Mouse (Mus musculus): ENCODE results near the gene Txnrd2. TPM values are rescaled to one million over a fixed set of nuclear protein-coding genes. Genes with fewer than 3 reads are reported as not detected.
A peak's percentile ranks its signal among the peaks of the same experiment; 100 is the strongest.

Txnrd2 gene
- polyA plus RNA-seq, 2 experiments = 13.4 to 13.6 TPM

GRCm38 (mm10) chr16:18406293-18406692 lies 19.9 kb upstream of the Txnrd2 start:
- H3K27ac ChIP-seq (replicated peaks; ENCODE audit: low read depth, low read length) = no peak overlapping the region
- no peak for TF ChIP-seq POLR2A (IDR thresholded peaks at IDR 0.05; ENCODE audit: borderline replicate concordance, extremely low read depth, insufficient read depth, insufficient read length)
- DNase-seq (ENCODE audit: low spot score) = no peak
- H3K4me1 ChIP-seq (ENCODE audit: control insufficient read depth, insufficient read depth, low read length) = no peaks in the 10 kb centered on the region; the same call in 1 of the 2 replicates
- WGBS = 6% methylated on average over 2 of the region's 2 CpGs
- no peak overlapping the region for H3K4me3 ChIP-seq (replicated peaks; ENCODE audit: low read length)
- ATAC-seq (ENCODE audit: low FRiP score, low read depth) = peak; percentile 35; the same call in 1 of the 2 replicates
- no peak overlapping the region for H3K9ac ChIP-seq (ENCODE audit: low read depth, low read length, severe bottlenecking)
- peaks cover 73% of the 10 kb centered on the region for H3K36me3 ChIP-seq (ENCODE audit: control insufficient read depth, insufficient read depth, low read length)
- H3K27me3 ChIP-seq (ENCODE audit: control insufficient read depth, insufficient read depth, low read length) = no peaks in the 10 kb centered on the region
- no peaks in the 10 kb centered on the region for H3K9me3 ChIP-seq (ENCODE audit: control insufficient read depth, low read length)
- no peak overlapping the region for H3K4me2 ChIP-seq (replicated peaks; ENCODE audit: low read depth, low read length, severe bottlenecking)

GRCm38 (mm10) chr16:18407912-18408311 lies 18.3 kb upstream of the Txnrd2 start:
- no peaks in the 10 kb centered on the region for H3K9me3 ChIP-seq (ENCODE audit: control insufficient read depth, low read length)
- H3K4me3 ChIP-seq (replicated peaks; ENCODE audit: low read length) = no peak overlapping the region
- peaks cover 67% of the 10 kb centered on the region for H3K36me3 ChIP-seq (ENCODE audit: control insufficient read depth, insufficient read depth, low read length)
- 83% methylated on average over 7 of the region's 7 CpGs for WGBS
- H3K27ac ChIP-seq (replicated peaks; ENCODE audit: low read depth, low read length) = no peak overlapping the region
- no peak for DNase-seq (ENCODE audit: low spot score)
- no peaks in the 10 kb centered on the region for H3K27me3 ChIP-seq (ENCODE audit: control insufficient read depth, insufficient read depth, low read length)
- no peak overlapping the region for H3K9ac ChIP-seq (ENCODE audit: low read depth, low read length, severe bottlenecking)
- TF ChIP-seq POLR2A (IDR thresholded peaks at IDR 0.05; ENCODE audit: borderline replicate concordance, extremely low read depth, insufficient read depth, insufficient read length) = no peak
- no peak for ATAC-seq (ENCODE audit: low FRiP score, low read depth)
- H3K4me1 ChIP-seq (ENCODE audit: control insufficient read depth, insufficient read depth, low read length) = no peaks in the 10 kb centered on the region; the same call in 1 of the 2 replicates
- no peak overlapping the region for H3K4me2 ChIP-seq (replicated peaks; ENCODE audit: low read depth, low read length, severe bottlenecking)

- no peak overlapping the region for H3K9ac ChIP-seq (ENCODE audit: low read depth, low read length, severe bottlenecking)
- H3K4me2 ChIP-seq (replicated peaks; ENCODE audit: low read depth, low read length, severe bottlenecking) = no peak overlapping the region
- no peaks in the 10 kb centered on the region for H3K9me3 ChIP-seq (ENCODE audit: control insufficient read depth, low read length)
- 84% methylated on average over 4 of the region's 4 CpGs for WGBS
- DNase-seq (ENCODE audit: low spot score) = no peak
- H3K4me1 ChIP-seq (ENCODE audit: control insufficient read depth, insufficient read depth, low read length) = no peaks in the 10 kb centered on the region; the same call in 1 of the 2 replicates
- H3K4me3 ChIP-seq (replicated peaks; ENCODE audit: low read length) = no peak overlapping the region
- no peaks in the 10 kb centered on the region for H3K27me3 ChIP-seq (ENCODE audit: control insufficient read depth, insufficient read depth, low read length)
- H3K27ac ChIP-seq (replicated peaks; ENCODE audit: low read depth, low read length) = no peak overlapping the region
- TF ChIP-seq POLR2A (IDR thresholded peaks at IDR 0.05; ENCODE audit: borderline replicate concordance, extremely low read depth, insufficient read depth, insufficient read length) = no peak
- H3K36me3 ChIP-seq (ENCODE audit: control insufficient read depth, insufficient read depth, low read length) = peaks cover 59% of the 10 kb centered on the region
- no peak for ATAC-seq (ENCODE audit: low FRiP score, low read depth)
These were observed 16.4 kb upstream of the Txnrd2 start for GRCm38 (mm10) chr16:18409776-18410175.

GRCm38 (mm10) chr16:18410418-18410817 lies 15.8 kb upstream of the Txnrd2 start:
- 78% methylated on average over 5 of the region's 5 CpGs for WGBS

GRCm38 (mm10) chr16:18411026-18411649 lies 15.0 kb upstream of the Txnrd2 start:
- Histone ChIP-seq H3K4me3 (replicated peaks; ENCODE audit: low read length) (no peak overlapping the region), H3K9ac (ENCODE audit: low read depth, low read length, severe bottlenecking) (no peak overlapping the region), H3K4me1 (ENCODE audit: control insufficient read depth, insufficient read depth, low read length) (no peaks in the 10 kb centered on the region; the same call in 1 of the 2 replicates), H3K27ac (replicated peaks; ENCODE audit: low read depth, low read length) (no peak overlapping the region), H3K9me3 (ENCODE audit: control insufficient read depth, low read length) (no peaks in the 10 kb centered on the region), H3K36me3 (ENCODE audit: control insufficient read depth, insufficient read depth, low read length) (peaks cover 54% of the 10 kb centered on the region), H3K27me3 (ENCODE audit: control insufficient read depth, insufficient read depth, low read length) (no peaks in the 10 kb centered on the region), H3K4me2 (replicated peaks; ENCODE audit: low read depth, low read length, severe bottlenecking) (no peak overlapping the region)
- DNase-seq (ENCODE audit: low spot score) (no peak), ATAC-seq (ENCODE audit: low FRiP score, low read depth) (no peak)
- 84% methylated on average over 13 of the region's 13 CpGs for WGBS
- TF ChIP-seq POLR2A (IDR thresholded peaks at IDR 0.05; ENCODE audit: borderline replicate concordance, extremely low read depth, insufficient read depth, insufficient read length) = no peak

More at GRCm38 (mm10) chr16:18410418-18410817, 15.8 kb upstream of the Txnrd2 start:
- ATAC-seq (ENCODE audit: low FRiP score, low read depth) (no peak), DNase-seq (ENCODE audit: low spot score) (no peak)
- H3K27me3 ChIP-seq (ENCODE audit: control insufficient read depth, insufficient read depth, low read length) = no peaks in the 10 kb centered on the region
- H3K4me3 ChIP-seq (replicated peaks; ENCODE audit: low read length) = no peak overlapping the region
- H3K4me1 ChIP-seq (ENCODE audit: control insufficient read depth, insufficient read depth, low read length) = no peaks in the 10 kb centered on the region; the same call in 1 of the 2 replicates
- no peak overlapping the region for H3K4me2 ChIP-seq (replicated peaks; ENCODE audit: low read depth, low read length, severe bottlenecking)
- H3K9me3 ChIP-seq (ENCODE audit: control insufficient read depth, low read length) = no peaks in the 10 kb centered on the region
- peaks cover 55% of the 10 kb centered on the region for H3K36me3 ChIP-seq (ENCODE audit: control insufficient read depth, insufficient read depth, low read length)
- H3K9ac ChIP-seq (ENCODE audit: low read depth, low read length, severe bottlenecking) = no peak overlapping the region
- no peak overlapping the region for H3K27ac ChIP-seq (replicated peaks; ENCODE audit: low read depth, low read length)
- no peak for TF ChIP-seq POLR2A (IDR thresholded peaks at IDR 0.05; ENCODE audit: borderline replicate concordance, extremely low read depth, insufficient read depth, insufficient read length)

Data from limb, embryonic 14.5 days (tissue).